Mouse (Mus musculus) MEL (cell line): Measurements from ENCODE around the gene Trim62. TPM values are rescaled to one million over a fixed set of nuclear protein-coding genes. Genes with fewer than 3 reads are reported as not detected.
A peak's percentile ranks its signal among the peaks of the same experiment; 100 is the strongest.

Experiments used
- DNase-seq: peaks from one replicate; pipeline ENCODE4 v3.0.0; 2011; ENCODE audit warnings: low read depth, low spot score
- H3K27ac ChIP-seq: 2 replicates; pipeline ENCODE4 v1.5.1; 2012; ENCODE audit warnings: low read depth, mild to moderate bottlenecking, control low read depth, low read length, moderate library complexity; ENCODE audit not compliant: control insufficient read depth
- H3K27me3 ChIP-seq, 2 experiments: fragments of 150-350 bp in 1 of 2; sonication (generic) in 1 of 2; 2 replicates each; pipeline ENCODE4 v1.6.1; 2012; ENCODE audit warnings: low read length in 2 of 2, mild to moderate bottlenecking in 2 of 2, improper control_type of control experiment in 1 of 2, moderate library complexity in 1 of 2; ENCODE audit not compliant: insufficient read depth in 2 of 2, control insufficient read depth in 1 of 2
- H3K36me3 ChIP-seq, 2 experiments: 2 replicates each; pipeline ENCODE4 v1.6.1; 2012 to 2014; ENCODE audit warnings: low read length in 2 of 2, improper control_type of control experiment in 1 of 2, inconsistent platforms in 1 of 2, mild to moderate bottlenecking in 1 of 2; ENCODE audit not compliant: insufficient read depth in 2 of 2, control insufficient read depth in 1 of 2
- H3K4me1 ChIP-seq, 2 experiments: fragments of 150-350 bp in 1 of 2; sonication (generic) in 1 of 2; 2 replicates each; pipeline ENCODE4 v1.6.1; 2012; ENCODE audit warnings: low read length in 2 of 2, improper control_type of control experiment in 1 of 2, mild to moderate bottlenecking in 1 of 2; ENCODE audit not compliant: insufficient read depth in 2 of 2, control insufficient read depth in 1 of 2
- H3K4me3 ChIP-seq, 2 experiments: fragments of 150-350 bp in 1 of 2; sonication (generic) in 1 of 2; 2 replicates each; pipeline ENCODE4 v1.5.1; 2012; ENCODE audit warnings: low read depth in 2 of 2, low read length in 2 of 2, mild to moderate bottlenecking in 2 of 2, moderate library complexity in 2 of 2, control low read depth in 1 of 2, improper control_type of control experiment in 1 of 2; ENCODE audit not compliant: control insufficient read depth in 1 of 2, insufficient read depth in 1 of 2
- H3K79me2 ChIP-seq: 2 replicates; pipeline ENCODE4 v1.6.1; 2012; ENCODE audit warnings: mild to moderate bottlenecking, low read length, moderate library complexity; ENCODE audit not compliant: control insufficient read depth, poor library complexity, insufficient read depth
- H3K9ac ChIP-seq: 2 replicates; pipeline ENCODE4 v1.6.1; 2012; ENCODE audit warnings: low read depth, mild to moderate bottlenecking, control low read depth, low read length, moderate library complexity; ENCODE audit not compliant: control insufficient read depth, poor library complexity, severe bottlenecking
- H3K9me3 ChIP-seq: fragments of 150-350 bp; sonication (generic); replicated peaks from 2 replicates; pipeline ENCODE4 v1.6.1; 2012; ENCODE audit warnings: mild to moderate bottlenecking, low read length, improper control_type of control experiment, moderate library complexity; ENCODE audit not compliant: insufficient read depth
- CHD1 ChIP-seq: IDR thresholded peaks from 2 replicates; pipeline ENCODE4 v1.6.1; 2012; ENCODE audit warnings: low read depth, mild to moderate bottlenecking, inconsistent platforms, low read length, improper control_type of control experiment
- CHD2 ChIP-seq: IDR thresholded peaks from 2 replicates; pipeline ENCODE4 v1.6.1; 2011; ENCODE audit warnings: low read length, improper control_type of control experiment
- ELF1 ChIP-seq: IDR thresholded peaks from 2 replicates; pipeline ENCODE4 v1.6.1; 2014; ENCODE audit warnings: low read depth, mild to moderate bottlenecking, inconsistent platforms, low read length, improper control_type of control experiment, moderate library complexity
- EP300 ChIP-seq, 2 experiments: IDR thresholded peaks; 2 replicates each; pipeline ENCODE4 v1.6.1; 2011; ENCODE audit warnings: improper control_type of control experiment in 2 of 2, low read length in 2 of 2, low read depth in 1 of 2, mild to moderate bottlenecking in 1 of 2
- KAT2A ChIP-seq: conservative IDR thresholded peaks from 2 replicates; pipeline ENCODE4 v1.6.1; 2012; ENCODE audit warnings: low read depth, low read length, improper control_type of control experiment, inconsistent platforms
- MAFK ChIP-seq: IDR thresholded peaks from 2 replicates; pipeline ENCODE4 v1.6.1; 2011; ENCODE audit warnings: low read depth, mild to moderate bottlenecking, low read length, improper control_type of control experiment, borderline replicate concordance
- MAX ChIP-seq: IDR thresholded peaks from 2 replicates; pipeline ENCODE4 v1.6.1; 2011; ENCODE audit warnings: low read length, improper control_type of control experiment
- MAZ ChIP-seq: IDR thresholded peaks from 2 replicates; pipeline ENCODE4 v1.6.1; 2012; ENCODE audit warnings: low read depth, mild to moderate bottlenecking, inconsistent platforms, low read length, improper control_type of control experiment
- MXI1 ChIP-seq: IDR thresholded peaks from 2 replicates; pipeline ENCODE4 v1.6.1; 2011; ENCODE audit warnings: mild to moderate bottlenecking, low read depth, low read length, improper control_type of control experiment
- MYB ChIP-seq: IDR thresholded peaks from 2 replicates; pipeline ENCODE4 v1.6.1; 2011; ENCODE audit warnings: mild to moderate bottlenecking, low read depth, low read length, improper control_type of control experiment
- NELFE ChIP-seq: IDR thresholded peaks from 2 replicates; pipeline ENCODE4 v1.6.1; 2011; ENCODE audit warnings: low read depth, low read length, improper control_type of control experiment
- NRF1 ChIP-seq: IDR thresholded peaks from 2 replicates; pipeline ENCODE4 v1.6.1; 2014; ENCODE audit warnings: low read depth, mild to moderate bottlenecking, inconsistent platforms, low read length, improper control_type of control experiment, moderate library complexity; ENCODE audit not compliant: poor library complexity, insufficient read depth, severe bottlenecking
- POLR2AphosphoS2 ChIP-seq: IDR thresholded peaks from 2 replicates; pipeline ENCODE4 v1.6.1; 2011; ENCODE audit warnings: low read length, improper control_type of control experiment
- POLR2AphosphoS5 ChIP-seq: IDR thresholded peaks from 2 replicates; pipeline ENCODE4 v1.6.1; 2012; ENCODE audit warnings: low read depth, borderline replicate concordance, mild to moderate bottlenecking, inconsistent platforms, low read length, moderate library complexity, mixed read lengths
- RAD21 ChIP-seq: IDR thresholded peaks from 2 replicates; pipeline ENCODE4 v1.6.1; 2011; ENCODE audit warnings: mild to moderate bottlenecking, low read depth, low read length, improper control_type of control experiment
- SIN3A ChIP-seq: IDR thresholded peaks from 2 replicates; pipeline ENCODE4 v1.6.1; 2012; ENCODE audit warnings: low read length, improper control_type of control experiment, inconsistent platforms
- SMC3 ChIP-seq: IDR thresholded peaks from 2 replicates; pipeline ENCODE4 v1.6.1; 2011; ENCODE audit warnings: low read depth, low read length, improper control_type of control experiment
- TBP ChIP-seq: IDR thresholded peaks from 2 replicates; pipeline ENCODE4 v1.8.0; 2011; ENCODE audit warnings: low read depth, low read length, improper control_type of control experiment
- UBTF ChIP-seq: IDR thresholded peaks from 2 replicates; pipeline ENCODE4 v1.6.1; 2012; ENCODE audit warnings: low read depth, mild to moderate bottlenecking, inconsistent platforms, low read length, improper control_type of control experiment, moderate library complexity, borderline replicate concordance; ENCODE audit not compliant: insufficient read depth
- USF1 ChIP-seq: IDR thresholded peaks from 2 replicates; pipeline ENCODE4 v1.6.1; 2014; ENCODE audit warnings: low read depth, mild to moderate bottlenecking, inconsistent platforms, low read length, improper control_type of control experiment, moderate library complexity
- USF2 ChIP-seq, 2 experiments: IDR thresholded peaks; 2 replicates each; pipeline ENCODE4 v1.6.1; 2011 to 2012; ENCODE audit warnings: improper control_type of control experiment in 2 of 2, low read length in 2 of 2, borderline replicate concordance in 1 of 2, inconsistent platforms in 1 of 2, low read depth in 1 of 2, mild to moderate bottlenecking in 1 of 2; ENCODE audit not compliant: insufficient read depth in 1 of 2
- ZC3H11A ChIP-seq: IDR thresholded peaks from 2 replicates; pipeline ENCODE4 v1.6.1; 2012; ENCODE audit warnings: low read depth, mild to moderate bottlenecking, inconsistent platforms, low read length, improper control_type of control experiment
- ZMIZ1 ChIP-seq: IDR thresholded peaks from 2 replicates; pipeline ENCODE4 v1.6.1; 2012; ENCODE audit warnings: low read depth, mild to moderate bottlenecking, inconsistent platforms, low read length, improper control_type of control experiment, moderate library complexity
- ZNF384 ChIP-seq: IDR thresholded peaks from 2 replicates; pipeline ENCODE4 v1.6.1; 2012; ENCODE audit warnings: low read depth, mild to moderate bottlenecking, inconsistent platforms, low read length, improper control_type of control experiment
- polyA plus RNA-seq, 2 experiments: library from polyadenylated mRNA; stranded (reverse) in 1 of 2; unstranded in 1 of 2; fragments of >175 nt in 1 of 2; fragments of >200 nt in 1 of 2; gene quantifications; 2 replicates each; pipeline versions ENCODE4 v1.2.1 to v1.2.4; 2012; ENCODE audit warnings: low replicate concordance in 2 of 2, low read depth in 1 of 2; ENCODE audit not compliant: insufficient read length in 2 of 2, insufficient read depth in 1 of 2, missing spikeins in 1 of 2
- total RNA-seq: library from RNA; depleted of rRNA; stranded (reverse); fragments of 300-350 nt; gene quantifications from 2 replicates; pipeline ENCODE4 v1.2.3, GENCODE M21; 2012

Trim62 gene
- total and polyA plus RNA-seq, 3 experiments = 0.12 to 1.2 TPM; not detected in 1

- TF ChIP-seq NELFE (no peak), NRF1 (no peak), UBTF (no peak), POLR2AphosphoS5 (no peak), MAZ (no peak), SIN3A (no peak), USF1 (no peak), ZC3H11A (peak; percentile 76), TBP (0 out of 2 replicates have a peak, but pooled peaks have one; percentile 24), ELF1 (no peak), ZNF384 (no peak), MYB (no peak), MAFK (no peak), CHD2 (peak; percentile 63), CHD1 (no peak), SMC3 (peak; percentile 78), USF2 (IDR thresholded peaks at IDR 0.05; ENCODE audit: borderline replicate concordance in 1 of 2, insufficient read depth in 1 of 2, low read depth in 1 of 2, low read length in 2 of 2) (no peak), POLR2AphosphoS2 (no peak), MXI1 (no peak), MAX (no peak)
Observed at GRCm38 (mm10) chr4:128957155-128957911, 74.0 kb downstream of the Trim62 start (continued).

- no peak overlapping the region for H3K9ac ChIP-seq
- TF ChIP-seq ZMIZ1 (no peak), EP300 (IDR thresholded peaks at IDR 0.05; ENCODE audit: low read depth in 1 of 2, low read length in 2 of 2) (no peak), KAT2A (no peak), MXI1 (no peak), RAD21 (no peak), UBTF (no peak)
- DNase-seq = no peak
- no peaks in the 10 kb centered on the region for H3K9me3 ChIP-seq
- H3K4me3 ChIP-seq = no peak overlapping the region
- peaks cover 4% of the 10 kb centered on the region in 2 experiments; a peak in 3 of 4 replicates for H3K4me1 ChIP-seq
- no peaks in the 10 kb centered on the region for H3K79me2 ChIP-seq
- no peaks in the 10 kb centered on the region; a peak in 1 of 4 replicates for H3K27me3 ChIP-seq
- H3K36me3 ChIP-seq = no peaks in the 10 kb centered on the region
- H3K27ac ChIP-seq = no peak overlapping the region
Observed at GRCm38 (mm10) chr4:128958156-128958555, 74.8 kb downstream of the Trim62 start.
